Mouse (Mus musculus): ENCODE measurements around the gene Prodh2. TPM values are rescaled to one million over a fixed set of nuclear protein-coding genes. Genes with fewer than 3 reads are reported as not detected.

Prodh2 gene
- total RNA-seq, 1 experiment from 2014 or later: not detected

DNA sequence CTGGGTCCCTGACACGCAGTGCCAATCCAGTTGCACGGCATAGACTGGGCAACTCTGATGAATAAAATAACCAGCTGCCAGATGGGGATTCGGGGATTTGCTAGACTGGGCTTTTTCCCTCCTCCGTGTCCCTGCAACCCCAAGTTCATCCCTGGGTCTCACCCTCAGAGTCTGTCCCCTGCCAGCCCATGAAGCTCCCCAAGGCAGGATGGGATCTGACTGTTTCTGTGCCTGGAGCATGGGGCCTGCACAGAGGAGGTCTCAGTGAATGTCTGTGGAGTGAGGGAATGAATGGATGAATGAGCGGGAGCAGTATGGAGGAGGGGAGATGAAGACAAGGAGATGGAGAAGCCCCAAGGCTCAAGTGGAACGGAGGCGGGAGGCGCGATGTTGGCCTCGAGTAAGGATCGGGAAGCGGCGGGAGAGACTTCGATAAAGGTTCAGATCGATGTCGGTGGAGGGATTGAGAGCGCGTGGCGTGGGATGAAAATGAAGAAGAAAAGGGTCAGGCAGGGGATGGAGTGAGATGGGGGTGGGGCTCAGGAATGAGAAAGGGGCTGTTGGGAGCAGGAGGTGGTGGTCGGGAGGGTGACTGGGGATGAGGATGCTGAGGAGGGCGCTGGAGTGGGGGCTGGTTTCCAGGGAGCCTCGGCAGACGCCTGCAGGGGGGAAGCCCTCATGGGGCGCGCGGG lies 40.7 kb downstream of the Prodh2 start:
- no peak for ATAC-seq (replicated peaks; ENCODE audit: low read depth, poor library complexity, severe bottlenecking)

DNA sequence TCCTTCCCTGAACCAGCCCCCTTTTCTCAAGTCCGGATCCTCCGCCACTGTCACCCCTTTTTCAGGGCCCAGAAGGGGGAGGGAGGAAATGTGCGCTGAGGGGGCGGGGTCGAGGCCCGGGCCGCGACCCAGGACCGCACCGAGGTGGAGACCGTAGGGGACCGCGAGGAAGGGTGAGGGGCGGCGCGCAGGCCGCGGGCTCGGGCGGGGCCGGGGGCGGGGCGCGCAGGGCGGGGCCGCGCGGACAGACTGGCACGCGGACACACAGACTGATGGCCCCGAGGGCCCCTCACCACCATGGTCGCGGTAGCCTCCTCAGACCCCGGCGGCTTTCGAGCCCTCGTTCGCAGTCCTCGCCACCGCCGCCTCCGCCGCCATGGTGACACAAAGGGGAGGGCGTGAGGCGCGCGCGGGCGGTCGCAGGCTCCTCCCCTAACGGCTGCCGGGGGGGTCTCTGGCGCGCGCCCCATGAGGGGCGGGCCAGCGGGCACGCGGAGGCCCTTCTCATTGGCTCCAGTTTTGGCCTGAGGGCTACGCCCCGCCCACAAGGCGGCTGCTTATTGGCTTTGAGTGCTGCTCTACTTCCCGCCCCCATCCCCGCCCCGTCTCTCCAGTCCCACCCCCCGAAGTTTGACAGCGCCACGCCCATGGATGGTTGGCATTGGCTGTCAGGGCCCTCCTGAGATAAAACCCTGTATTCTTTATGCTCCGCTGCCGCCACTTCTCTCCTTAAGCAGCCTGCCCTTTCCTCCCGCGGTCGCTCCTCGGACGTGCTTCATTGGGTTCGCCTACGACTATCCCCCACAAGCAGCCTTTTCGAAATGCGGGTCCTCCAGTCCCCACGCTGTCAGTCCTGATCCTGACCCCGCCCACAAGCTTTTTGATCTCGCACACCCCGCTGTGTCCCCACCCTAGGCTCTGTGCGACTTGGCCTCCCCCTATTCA lies 41.5 kb downstream of the Prodh2 start, which contains the start of gene Arhgap33:
Gene Arhgap33, minus strand, starts transcription at position 428 of the 945 bp plus-strand sequence.
- ATAC-seq (replicated peaks; ENCODE audit: low read depth, poor library complexity, severe bottlenecking): peak; percentile 90

DNA sequence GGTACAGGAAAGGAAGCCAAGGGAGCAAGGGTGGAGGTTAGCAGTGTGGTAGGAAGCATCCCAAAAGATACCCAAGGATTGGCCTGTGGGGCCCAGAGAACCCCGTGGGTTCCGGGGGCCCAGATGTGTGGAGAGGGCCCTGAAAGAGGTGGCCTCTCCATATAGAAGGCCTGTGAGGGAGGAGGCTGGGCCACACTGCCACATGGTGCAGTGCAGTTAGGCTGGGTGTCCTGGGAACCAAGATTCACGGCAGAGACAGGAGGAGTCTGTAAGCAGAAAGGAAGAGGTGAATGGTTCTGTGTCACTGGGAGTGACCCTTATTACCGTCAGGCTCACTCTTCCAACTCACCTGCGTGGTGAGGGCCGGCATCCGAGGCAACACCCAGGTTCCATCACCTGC lies 47.1 kb downstream of the Prodh2 start:
- no peak for ATAC-seq (replicated peaks; ENCODE audit: low read depth, poor library complexity, severe bottlenecking)

DNA sequence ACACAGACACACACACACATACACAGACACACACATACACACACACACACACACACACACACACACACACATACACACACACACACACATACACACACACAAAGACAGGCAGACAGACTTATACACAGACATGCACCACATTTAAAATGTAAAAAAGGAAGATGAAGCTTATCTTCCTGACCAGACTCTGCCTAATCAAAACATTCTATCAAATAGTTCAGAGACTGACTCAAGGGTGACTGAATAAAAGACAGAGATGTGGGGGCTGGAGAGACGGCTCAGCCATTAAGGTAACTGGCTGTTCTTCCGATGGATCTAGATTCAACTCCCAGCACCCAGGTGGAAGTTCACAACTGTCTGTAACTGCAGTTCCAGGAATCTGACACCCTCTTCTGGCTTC lies 50.9 kb downstream of the Prodh2 start:
- ATAC-seq (replicated peaks; ENCODE audit: low read depth, poor library complexity, severe bottlenecking): no peak

DNA sequence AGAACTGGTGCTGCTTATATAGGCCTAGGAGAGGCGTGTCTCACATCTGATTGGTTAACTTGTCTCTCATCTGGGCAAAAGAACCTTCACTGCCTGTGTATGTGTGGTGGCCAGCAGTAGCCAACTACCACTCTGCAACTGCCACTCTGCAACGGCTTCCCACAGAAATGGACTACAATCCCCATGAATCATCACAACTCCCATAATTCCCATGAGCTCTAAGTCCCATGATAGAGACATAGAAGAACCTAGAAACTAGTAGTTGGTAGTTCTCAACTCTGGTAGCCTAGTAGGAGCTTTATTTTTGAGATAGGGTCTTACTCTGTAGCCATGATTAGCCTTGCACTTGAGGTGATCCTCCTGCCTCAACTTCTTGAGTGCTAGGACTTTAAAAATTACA lies 56.5 kb downstream of the Prodh2 start:
- no peak for ATAC-seq (replicated peaks; ENCODE audit: low read depth, poor library complexity, severe bottlenecking)

DNA sequence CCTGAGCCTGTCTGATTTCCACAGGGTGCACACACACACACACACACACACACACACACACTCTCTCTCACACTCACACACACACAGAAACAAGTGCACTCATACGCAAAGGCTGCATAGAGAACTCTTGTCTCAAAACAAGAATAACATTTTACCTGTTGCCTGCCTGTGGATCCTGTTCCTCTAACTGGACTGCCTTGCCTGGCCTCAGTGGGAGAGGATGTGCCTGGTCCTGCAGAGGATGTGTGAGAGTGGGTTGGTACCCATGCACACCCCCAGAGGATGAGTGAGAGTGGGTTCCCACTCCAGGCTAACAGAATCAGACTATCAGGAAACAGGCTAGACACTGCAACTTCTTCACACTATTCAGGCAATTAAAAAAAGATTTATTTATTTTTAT lies 57.2 kb downstream of the Prodh2 start:
- ATAC-seq (replicated peaks; ENCODE audit: low read depth, poor library complexity, severe bottlenecking): no peak

DNA sequence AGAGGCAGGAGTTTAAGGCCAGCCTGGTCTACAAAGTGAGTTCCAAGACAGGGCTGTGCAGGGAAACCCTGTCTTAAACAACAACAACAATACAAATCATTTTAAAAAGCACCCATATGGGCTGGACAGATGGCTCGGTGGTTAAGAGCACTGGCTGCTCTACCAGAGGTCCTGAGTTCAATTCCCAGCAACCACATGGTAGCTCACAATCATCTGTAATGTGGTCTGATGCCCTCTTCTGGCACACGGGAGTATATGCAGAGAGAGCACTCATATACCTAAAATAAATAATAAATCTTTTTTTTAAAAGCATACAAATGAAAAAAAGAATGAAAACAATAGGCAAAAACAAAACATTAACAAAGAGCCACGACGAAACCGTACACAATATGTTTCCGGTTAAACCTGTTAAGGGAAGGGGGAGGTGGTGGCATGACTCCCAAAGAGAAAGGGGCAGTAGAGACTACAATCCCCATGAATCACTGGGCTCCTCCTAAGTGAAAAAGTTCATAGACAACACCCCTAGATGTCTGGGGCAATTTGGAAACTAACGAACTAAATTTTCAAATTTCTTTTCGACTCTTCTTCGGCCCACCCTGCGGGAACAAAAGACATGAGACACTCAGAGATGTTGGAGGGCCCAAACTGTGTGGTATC lies 58.2 kb downstream of the Prodh2 start:
- peak; percentile 64 for ATAC-seq (replicated peaks; ENCODE audit: low read depth, poor library complexity, severe bottlenecking)

DNA sequence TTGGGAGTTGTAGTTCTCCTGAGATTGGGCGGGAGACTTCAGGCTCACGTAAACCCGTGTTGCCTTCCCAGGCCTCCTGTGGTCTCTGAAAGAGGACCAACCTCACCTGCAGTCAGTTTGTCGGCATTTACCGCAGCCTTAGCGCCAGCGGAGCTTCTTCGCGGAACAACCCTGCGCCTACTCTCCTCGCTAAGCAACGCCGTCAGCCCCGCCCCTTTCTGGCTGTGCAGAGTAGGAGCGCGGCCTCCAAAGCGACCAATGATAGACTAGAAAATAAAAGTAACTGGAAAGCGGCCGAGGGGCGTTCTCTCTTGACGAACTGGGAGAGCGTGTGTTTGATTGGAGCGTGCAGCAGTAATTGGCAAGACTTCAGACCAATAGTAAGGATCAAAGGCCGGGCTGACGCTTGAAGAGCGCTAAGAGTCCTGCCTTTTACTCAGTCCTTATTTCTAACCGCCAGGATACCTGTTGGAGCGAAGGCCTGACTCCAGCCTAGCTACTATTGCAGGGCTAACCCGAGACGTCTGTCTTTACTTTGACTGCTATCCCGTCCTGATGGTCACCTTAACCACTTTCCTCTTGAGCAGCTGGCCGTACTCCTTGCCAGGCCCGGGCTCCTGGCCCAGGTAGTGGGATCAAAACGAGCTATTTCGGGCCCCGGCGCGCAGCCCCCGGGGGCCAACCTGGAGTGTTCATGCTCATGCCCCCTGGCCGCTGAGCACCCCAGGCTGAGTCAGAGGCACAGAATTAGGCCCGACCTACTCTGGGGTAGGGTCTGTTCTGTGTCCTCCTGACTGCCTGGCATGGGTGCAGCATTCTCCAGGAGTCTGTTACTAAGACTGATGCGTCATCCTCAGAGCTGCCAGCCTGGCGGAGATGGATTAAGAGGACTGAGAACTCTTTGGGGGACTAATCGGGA lies 58.9 kb downstream of the Prodh2 start, which contains the start of the genes Hspb6 and Proser3:
Gene Hspb6, plus strand, starts transcription at position 77 of the 919 bp plus-strand sequence.
Gene Proser3, minus strand, starts transcription at position 198 of the 919 bp plus-strand sequence.
- ATAC-seq (replicated peaks; ENCODE audit: low read depth, poor library complexity, severe bottlenecking): peak; percentile 88

DNA sequence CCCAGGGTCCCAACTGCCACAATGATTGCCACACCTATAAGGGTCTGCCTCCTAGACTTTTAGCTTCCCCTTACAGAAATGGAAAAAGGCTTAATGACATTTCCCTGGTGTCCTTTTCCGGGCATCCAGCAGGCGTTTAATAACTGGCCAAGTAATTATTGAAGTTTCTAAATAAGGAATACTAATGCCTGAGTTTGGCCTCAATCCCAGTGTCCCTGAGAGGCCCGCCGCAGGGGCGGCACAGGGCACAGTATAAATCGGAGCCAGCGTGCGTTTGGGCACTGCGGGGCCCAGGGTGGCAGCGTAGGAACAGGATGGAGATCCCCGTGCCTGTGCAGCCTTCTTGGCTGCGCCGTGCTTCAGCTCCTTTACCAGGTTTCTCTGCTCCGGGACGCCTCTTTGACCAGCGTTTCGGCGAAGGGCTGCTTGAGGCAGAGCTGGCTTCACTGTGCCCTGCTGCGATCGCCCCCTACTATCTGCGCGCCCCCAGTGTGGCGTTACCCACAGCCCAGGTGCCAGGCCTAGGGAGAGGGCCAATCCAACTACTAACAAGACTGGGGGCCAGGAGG lies 59.7 kb downstream of the Prodh2 start:
- no peak for ATAC-seq (replicated peaks; ENCODE audit: low read depth, poor library complexity, severe bottlenecking)

DNA sequence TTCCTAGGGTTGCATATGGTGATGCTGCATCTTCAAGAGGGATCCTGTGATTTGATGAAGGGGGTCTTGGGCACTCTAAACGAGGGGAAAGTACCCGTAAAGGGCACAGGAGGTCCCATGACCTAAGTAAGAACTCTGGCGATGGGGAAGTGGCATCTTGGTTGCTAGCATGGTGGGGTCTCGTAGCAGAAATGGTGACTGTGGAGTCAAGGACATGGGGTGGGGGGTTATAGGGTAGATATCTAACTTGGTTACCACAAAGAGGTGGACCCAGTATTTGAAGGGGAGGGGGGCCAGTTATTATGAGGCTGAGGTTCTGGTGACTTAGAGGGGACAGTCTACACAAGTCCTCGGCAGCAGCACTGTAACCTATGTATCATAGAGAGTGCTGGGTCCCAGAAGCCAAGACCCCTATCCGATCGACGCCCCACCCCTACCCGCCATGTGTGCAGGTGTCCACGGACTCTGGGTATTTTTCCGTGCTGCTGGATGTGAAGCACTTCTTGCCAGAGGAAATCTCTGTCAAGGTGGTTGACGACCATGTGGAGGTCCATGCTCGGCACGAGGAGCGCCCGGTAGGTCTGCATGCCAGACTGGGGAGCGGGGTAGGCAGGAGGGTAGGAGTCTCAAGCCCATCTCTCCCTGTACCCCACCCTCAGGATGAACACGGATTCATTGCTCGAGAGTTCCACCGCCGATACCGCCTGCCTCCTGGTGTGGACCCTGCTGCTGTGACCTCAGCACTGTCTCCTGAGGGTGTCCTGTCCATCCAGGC lies 60.6 kb downstream of the Prodh2 start:
- ATAC-seq (replicated peaks; ENCODE audit: low read depth, poor library complexity, severe bottlenecking): no peak

DNA sequence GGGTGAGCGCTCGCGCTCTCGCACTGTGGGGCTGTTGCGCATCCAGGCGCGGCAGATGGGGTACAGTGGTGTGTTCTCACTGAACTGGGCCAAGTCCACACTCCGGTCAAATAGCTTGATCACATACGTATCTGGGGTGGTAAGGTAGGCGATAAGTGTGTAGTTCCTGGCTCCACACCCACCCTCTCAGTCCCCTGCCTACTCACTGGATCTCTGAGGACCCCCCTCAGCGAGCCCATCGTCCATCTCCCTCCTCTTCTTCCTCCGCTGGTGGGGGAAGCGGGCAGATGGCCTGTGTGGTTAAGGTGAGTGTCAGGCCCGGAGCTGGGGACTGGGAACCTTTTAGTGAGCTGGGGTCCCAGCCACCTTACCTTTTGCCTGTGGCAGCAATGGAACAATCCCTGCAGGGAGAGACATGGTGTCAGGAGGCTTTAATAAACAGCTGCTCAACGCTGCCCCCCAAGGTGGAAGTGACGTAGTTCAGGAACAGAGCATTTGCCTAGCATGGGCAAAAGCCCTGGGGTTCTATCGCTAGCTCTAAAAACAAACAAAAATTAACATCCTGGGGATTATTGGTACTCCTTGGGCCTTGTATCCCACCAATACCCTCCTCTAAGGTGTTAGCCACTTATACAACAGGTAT lies 63.6 kb downstream of the Prodh2 start:
- no peak for ATAC-seq (replicated peaks; ENCODE audit: low read depth, poor library complexity, severe bottlenecking)

DNA sequence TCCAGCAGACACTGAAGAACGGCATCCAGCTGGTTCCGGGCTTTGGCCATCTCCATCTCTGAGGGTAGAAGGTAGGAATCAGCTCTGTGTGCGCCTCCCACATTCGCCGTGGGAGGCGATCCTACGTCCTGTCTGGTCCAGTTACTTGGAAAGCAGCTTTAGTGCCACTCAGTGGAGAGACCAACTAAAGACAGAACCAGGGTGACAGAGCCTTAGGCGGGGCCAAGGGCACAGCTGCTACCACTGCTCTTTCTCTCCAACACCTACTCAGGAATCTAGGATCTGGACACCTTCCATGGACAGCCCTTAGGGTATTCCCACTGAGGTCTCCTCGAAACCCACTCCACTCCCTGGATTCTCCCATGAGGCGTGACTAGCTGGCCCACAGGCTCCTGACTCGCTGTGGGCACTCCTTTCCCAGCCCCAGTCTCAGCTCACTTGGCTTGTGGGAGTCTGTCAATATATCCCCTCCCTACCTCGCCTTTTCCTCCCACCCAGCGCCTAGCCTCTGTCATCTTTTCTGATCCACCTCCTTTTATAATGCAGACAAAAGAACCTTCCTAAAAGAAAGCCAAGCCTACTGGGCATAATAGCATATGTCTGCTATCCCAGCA lies 64.6 kb downstream of the Prodh2 start:
- no peak for ATAC-seq (replicated peaks; ENCODE audit: low read depth, poor library complexity, severe bottlenecking)

DNA sequence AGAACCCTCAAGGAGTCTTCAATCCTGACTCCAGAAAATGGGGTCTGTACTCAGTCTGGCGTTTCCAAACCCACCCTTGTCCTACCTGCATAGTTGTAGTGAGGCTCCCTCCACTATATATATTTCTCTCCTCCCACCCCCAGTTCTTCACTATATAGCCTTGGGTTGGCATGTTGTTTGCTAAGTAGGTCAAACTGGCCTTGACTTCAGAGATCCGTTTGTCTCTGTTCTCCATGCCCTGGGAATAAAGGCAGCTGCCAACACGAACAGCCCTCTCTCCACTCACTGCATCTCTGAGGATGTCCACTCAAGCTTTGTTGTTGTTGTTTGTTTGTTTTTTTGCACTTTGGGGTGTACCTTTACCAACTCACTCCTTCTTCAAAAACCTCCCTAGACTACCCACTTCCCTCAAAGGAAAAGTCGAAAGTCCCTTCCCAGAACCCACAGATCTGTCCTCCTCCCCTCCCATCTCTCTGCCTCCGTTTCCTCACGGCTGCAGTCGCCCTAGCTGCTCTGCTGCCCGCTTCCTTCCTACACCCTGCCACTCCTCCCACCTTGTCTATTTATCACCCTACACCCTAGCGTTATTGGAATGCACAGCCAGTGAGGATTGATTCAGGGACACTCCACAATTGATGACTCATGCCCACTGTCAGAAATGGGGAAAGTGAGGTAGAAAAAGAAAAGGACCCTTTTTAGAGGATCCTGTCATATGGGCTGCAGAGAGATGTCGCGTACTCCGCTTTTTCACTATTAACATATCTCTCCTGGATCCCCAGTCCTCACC lies 65.4 kb downstream of the Prodh2 start:
- no peak for ATAC-seq (replicated peaks; ENCODE audit: low read depth, poor library complexity, severe bottlenecking)

DNA sequence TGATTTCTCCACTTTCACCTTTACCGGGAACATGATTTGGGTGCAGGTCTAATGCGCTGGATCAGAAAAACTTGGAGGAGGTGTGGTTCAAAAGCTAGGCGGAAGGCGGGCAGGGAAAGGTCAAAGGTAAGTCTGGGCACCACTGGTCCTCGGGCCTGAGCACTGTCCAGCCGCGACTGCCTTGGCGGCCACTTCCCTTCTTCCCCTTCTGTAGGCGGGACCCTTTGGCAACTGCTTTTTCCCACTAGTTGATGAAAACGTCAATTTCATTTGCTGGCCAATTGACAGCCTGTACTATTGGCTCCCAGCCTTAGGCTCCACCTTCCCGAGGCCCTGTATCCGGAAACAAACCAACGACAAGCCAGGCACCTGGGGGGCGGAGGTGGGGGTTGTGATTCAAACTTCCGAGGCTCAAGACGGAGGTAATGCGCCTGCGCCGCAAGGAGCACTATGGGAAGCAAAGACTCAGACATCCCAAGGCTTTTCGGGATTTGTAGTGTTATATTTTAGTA lies 66.1 kb downstream of the Prodh2 start, which contains the start of gene Lin37:
Gene Lin37, minus strand, starts transcription at position 396 of the 512 bp plus-strand sequence.
- peak; percentile 79 for ATAC-seq (replicated peaks; ENCODE audit: low read depth, poor library complexity, severe bottlenecking)

DNA sequence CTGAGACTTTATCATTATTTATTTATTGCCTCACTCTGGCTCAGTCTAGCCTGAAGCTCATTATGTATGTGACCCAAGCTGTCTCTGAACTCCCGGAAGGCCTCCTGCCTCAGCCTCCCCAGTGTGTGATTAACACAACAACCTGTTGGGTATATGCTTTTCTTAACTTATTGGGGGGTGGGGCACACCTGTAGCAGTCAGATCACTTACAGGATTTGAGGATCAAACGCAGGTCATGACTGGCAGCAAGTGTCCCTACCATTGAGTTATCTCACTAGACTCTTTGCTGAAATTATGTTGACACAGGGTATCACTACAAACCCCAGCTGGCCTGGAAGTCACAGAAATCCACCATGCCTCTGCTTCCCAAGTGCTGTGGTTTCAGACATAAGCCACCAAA lies 66.9 kb downstream of the Prodh2 start:
- ATAC-seq (replicated peaks; ENCODE audit: low read depth, poor library complexity, severe bottlenecking): no peak

DNA sequence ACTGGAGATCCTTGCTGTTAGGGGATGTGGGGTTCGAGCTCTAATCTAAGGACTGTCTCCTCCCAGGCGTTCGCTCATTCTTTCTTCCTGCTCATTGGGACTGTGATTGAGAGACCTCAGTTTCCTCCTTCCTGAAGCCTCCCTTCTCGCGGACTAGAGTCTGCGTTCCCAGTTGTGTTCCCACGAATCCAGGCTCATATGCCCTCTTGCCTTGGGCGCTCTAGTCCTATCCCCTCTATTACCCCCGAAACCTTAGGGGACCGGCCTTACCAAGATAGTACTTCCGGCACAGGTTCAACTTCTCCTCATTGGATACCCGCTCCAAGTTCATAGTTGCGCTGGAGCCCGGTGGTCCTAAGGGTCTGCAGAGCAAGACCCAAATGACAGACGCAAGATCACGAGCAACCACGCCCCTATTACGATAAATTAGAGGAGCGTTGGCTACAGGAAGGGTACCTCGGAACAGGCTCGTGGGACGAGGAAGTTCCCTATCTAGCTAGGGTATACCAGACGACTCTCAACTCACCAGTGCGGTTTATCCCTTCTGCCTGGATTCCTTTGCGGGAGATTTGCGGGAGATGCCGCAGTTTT lies 69.2 kb downstream of the Prodh2 start:
- peak; percentile 9; the same call in 1 of the 2 replicates for ATAC-seq (replicated peaks; ENCODE audit: low read depth, poor library complexity, severe bottlenecking)

All from common myeloid progenitor, adult 5-6 weeks (primary cell).